Mouse (Mus musculus) thymus, postnatal 10 days (tissue): ENCODE data around the gene Cish.

Source experiments
- DNase-seq, 2 experiments: peaks; one replicate each; pipeline ENCODE4 v3.0.0; 2021; ENCODE audit warnings: low spot score in 2 of 2

The Cish gene

GRCm38 (mm10) chr9:107277603-107278002, 18.2 kb upstream of the Cish start:
- no peak for DNase-seq

- DNase-seq: no peak
These were observed 17.7 kb upstream of the Cish start for GRCm38 (mm10) chr9:107278126-107278525.

DNA sequence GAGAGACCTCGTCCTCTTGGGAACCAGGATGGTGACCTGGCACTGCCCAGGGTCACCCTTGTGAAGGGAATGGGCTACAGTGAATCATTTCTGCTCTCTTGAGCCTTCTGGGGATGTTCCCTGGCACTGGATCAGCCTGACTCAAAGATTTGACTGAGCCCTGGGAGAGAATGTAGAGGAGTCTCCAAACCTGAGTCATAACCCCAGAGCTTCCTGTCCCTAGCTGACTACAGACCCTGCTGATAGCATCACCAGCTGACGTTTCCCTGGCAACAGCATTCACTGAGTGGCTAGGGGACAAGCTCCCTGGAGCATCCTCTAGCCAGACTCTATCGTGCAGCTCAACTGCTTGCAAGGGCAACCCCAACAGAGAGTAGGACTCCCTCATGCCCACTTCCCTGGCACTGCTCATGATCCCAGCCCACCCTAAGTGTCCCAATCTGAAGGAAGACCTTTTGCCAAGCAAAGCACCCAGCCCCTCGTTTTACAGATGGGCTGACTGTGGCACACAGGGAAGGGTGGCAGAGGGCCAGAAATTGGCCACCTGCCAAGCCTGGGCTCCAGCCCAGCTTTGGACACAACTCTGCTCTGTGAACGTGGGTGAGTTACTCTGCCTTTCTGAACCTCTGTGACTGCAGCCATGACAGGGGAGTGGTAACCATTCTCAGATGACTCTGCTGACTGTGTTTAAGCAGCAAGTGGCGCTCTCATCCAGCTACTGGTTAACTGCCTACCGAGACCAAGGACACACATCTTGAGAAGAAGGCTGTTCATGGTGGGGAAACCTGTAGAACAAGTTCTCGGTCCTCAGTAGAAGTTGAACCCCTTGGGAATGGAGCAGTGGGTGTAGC, 17.1 kb upstream of the Cish start:
- no peak for DNase-seq

DNA sequence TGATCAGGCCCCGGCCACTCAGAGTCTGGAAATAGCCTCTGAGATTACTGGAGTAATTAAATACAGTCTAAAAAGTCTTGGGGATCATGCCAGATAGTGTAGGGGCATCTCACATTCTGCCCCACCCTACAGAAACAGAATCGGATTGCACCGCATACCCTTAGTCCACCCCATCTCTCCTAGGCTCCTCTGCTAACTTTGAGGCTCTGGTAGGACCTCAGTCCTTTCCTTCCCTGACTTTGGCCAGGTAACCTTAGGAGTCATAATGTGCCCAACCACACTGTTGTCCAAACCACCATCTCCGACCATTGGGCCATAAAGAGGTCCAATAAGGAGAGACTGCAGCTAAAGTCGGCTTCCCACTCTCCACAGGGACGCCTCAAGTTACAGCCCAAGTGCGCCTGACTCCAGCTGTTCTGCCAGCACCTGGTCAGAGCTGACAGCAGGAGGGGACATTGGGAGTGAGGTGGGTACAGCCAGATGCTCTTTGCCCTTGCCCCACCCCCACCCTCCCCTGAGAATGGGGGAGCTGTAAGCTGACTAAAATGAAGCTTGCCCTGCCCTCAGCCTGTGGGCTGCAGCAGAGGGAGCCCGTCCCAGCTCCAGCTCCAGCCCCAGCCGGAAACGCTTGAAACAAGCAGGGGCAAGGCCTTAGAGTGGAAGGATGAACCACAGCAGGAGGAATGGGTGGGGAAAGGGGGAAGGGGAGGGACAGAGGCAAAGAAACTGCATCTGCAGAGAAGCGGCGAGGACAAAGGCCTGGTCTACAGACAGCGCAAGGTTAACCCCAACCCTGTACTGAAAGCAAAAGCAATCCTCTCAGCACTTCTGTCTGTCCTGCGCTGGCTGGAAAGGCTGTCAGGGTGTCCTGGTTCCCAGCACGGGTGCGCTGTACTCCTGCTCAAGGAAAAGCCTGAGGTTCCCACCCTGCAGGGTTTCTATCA, 16.2 kb upstream of the Cish start:
- DNase-seq: peak in 1 of 2 experiments; percentile 19

DNA sequence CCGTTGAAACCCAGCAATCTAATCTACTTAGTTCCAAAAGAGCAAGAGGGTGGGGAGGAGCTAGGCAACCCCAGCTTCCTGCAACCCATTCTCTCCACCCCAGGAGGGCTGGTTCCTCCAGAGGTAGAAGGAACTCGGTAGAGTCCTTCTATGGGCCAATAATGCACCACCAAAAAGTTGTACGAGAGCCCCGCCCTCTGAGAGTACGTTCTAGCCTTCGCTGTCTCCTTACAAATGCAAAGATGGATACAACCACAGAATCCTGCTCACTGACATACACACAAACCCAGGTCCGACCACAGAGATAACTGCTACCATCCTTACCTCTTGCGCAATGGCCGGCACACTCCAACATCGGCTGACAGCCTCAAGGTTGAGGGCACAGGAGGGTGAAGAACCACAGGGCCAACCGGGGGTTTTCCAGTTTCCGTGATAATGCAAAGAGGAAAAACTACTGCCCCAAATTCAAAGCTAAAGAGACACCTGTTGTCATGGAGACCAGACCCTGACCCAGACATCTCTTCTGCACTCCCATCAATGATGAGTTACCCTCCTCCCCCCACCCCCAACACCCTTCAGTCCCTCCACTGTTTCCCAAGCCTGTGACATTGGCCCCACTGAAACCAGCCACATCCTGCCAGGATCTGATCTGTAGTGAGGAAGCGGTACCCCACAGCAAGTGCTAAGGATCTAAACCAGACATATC, 15.4 kb upstream of the Cish start:
- peak; percentile 22 to 28 for DNase-seq

- DNase-seq: no peak
These were observed 14.4 kb upstream of the Cish start for GRCm38 (mm10) chr9:107281241-107281987.

GRCm38 (mm10) chr9:107282951-107283350, 12.9 kb upstream of the Cish start:
- DNase-seq: no peak

- DNase-seq: peak in 1 of 2 experiments; percentile 33
These were observed 10.8 kb upstream of the Cish start for GRCm38 (mm10) chr9:107285009-107285408.

DNA sequence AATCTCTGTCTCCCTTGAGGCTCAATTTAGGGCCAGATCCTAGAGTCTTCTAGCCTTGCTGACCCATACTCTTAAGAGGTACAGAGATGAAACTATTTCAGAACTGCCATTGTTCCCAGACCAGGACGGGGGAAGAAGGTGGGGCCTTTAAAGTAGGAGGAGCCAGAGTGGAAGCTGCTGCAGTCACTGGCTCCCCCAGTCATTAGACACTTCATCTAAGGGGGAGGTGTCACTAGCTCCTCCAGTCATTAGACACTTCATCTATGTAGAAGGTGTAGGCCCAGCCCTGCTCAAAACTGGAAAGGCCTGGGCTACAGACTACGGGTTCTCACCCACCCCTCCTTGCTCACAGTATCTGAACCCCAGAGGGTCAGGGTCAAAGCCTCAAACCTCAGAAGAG, 8.5 kb upstream of the Cish start:
- DNase-seq: no peak

GRCm38 (mm10) chr9:107288105-107288650, 7.6 kb upstream of the Cish start:
- no peak for DNase-seq

- no peak for DNase-seq
These were observed 7.1 kb upstream of the Cish start for GRCm38 (mm10) chr9:107288711-107289110.

DNA sequence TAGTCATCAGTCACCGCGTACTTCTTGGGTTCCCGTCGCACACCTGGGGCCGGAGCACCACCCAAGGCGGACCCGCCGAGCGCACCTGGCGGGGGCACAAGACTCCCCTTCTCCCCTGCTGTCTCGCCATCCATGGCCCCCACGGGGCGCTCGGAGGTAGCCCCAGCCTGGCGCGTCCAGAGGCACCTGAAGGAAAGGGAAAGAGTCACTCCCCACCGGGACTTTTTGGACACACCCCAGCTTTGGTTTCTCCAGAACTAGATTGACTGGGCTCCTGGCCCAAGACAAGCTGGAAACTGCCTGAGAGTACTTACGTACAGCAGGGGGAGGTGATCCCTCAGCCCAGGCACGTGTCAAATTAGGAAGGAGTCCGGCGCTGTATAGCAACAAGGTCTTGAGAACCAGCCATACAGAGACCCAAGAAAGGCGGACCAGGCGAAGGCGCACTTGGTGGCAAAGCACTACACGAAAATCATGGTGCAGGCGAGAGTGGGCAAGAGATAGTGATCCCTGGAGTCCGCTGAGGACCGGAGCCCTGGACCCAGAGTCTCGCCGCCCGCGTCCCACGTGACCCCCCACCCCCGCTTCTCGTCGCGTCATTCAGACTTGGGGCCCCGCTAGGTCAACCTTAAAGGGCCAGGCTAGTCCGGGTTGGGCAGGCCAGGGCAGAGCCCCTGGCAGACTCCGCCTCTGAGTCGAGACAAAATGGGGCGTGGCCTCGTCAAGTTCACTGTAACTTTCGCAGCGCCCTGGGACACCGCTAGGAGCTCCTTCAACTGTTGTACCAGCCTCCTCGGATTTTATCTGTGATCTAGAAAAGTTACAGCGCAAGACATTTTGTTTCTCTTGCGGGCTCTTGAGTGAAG, 6.4 kb upstream of the Cish start, which contains the start of gene Mapkapk3:
Gene Mapkapk3 (minus strand): TSS at position 667 of the 866 bp plus-strand sequence.
- peak; percentile 79 to 83 for DNase-seq

- peak; percentile 59 to 86 for DNase-seq
These were observed 4.9 kb upstream of the Cish start for GRCm38 (mm10) chr9:107290897-107291296.

- peak; percentile 56 to 78 for DNase-seq
These were observed 1.6 kb upstream of the Cish start for GRCm38 (mm10) chr9:107294249-107294648.

DNA sequence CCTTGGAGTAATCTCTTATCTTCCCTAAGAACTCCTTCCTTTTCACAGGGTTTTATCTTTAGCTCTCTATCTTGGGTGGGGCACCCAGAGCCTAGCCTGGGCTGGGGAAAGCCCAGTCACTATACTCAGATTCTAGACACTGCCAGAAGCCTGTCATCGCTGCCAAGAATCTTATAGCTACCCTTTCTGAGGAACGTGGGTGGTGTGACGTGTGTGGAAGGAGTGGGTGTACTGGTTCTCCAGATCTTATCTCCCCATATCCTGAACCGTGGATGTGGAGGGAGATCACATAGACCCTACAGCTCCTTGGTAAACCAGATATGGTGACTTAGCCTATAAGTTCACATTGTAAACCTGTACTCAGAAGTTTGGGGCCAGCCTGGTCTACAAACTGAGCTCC, 210 bp upstream of the Cish start:
- DNase-seq: no peak

GRCm38 (mm10) chr9:107296041-107296440, 215 bp downstream of the Cish start:
- no peak for DNase-seq

DNA sequence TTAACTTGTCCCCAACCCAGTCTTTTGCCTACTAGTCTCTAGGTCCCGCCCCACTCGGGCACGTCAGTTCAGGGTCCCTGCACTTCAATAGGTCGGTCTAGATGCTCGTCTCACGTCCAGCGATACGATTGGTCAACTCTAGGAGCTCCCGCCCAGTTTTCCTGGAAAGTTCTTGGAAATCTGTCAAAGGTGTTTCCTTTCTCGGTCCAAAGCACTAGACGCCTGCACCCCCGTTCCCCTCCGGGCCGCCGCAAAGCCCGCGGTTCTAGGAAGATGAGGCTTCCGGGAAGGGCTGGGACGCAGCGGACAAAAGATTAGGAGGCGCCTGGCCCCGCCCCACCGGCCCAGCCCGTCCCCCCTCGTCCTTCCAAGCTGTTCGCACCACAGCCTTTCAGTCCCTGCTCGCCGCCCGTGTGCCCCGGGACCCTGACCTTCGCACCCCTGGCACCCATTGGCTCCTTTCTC, 707 bp downstream of the Cish start:
- DNase-seq: peak; percentile 72 to 77

- no peak for DNase-seq
These were observed 1.2 kb downstream of the Cish start for GRCm38 (mm10) chr9:107297059-107297458.

DNA sequence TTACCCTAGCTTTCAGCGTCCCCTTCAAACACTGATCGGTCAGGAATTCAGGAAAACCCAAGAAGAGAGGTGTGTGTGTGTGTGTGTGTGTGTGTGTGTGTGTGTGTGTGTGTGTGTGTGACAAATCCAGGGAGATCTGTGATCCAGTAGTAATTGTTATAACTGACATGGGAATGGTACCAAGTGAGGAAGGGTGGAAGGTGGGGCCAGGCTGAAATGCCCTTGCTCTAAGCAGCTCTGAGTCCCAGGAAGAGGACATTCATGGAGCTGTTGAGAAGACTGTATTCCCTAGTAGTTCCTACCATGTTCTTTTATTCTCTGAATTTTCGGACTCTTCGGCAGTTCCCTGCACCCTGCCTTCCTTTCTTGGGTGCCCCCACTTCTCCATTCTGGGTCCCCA, 1.8 kb downstream of the Cish start:
- DNase-seq: no peak
